Mouse (Mus musculus) forebrain, embryonic 11.5 days (tissue): ENCODE data around the gene Tmem230. TPM values are rescaled to one million over a fixed set of nuclear protein-coding genes. Genes with fewer than 3 reads are reported as not detected.

Experiments used
- ATAC-seq: fragments of 200-750 bp; cut with Nextera tagmentation; replicated peaks from 2 replicates; pipeline ENCODE4 v1.8.0; 2017; ENCODE audit warnings: moderate TSS enrichment; ENCODE audit not compliant: low FRiP score
- DNase-seq: peaks from one replicate; pipeline ENCODE4 v3.0.0-alpha.2; 2017; ENCODE audit warnings: low spot score
- H3K27ac ChIP-seq: fragments of 300-500 bp; sonication (generic); 2 replicates; pipeline ENCODE4 v1.5.1; 2014; ENCODE audit warnings: low read depth, low read length
- H3K27me3 ChIP-seq: fragments of 300-500 bp; sonication (generic); 2 replicates; pipeline ENCODE4 v1.6.1; 2014; ENCODE audit warnings: mild to moderate bottlenecking, low read length, mixed read lengths; ENCODE audit not compliant: control insufficient read depth, insufficient read depth
- H3K36me3 ChIP-seq: fragments of 300-500 bp; sonication (generic); 2 replicates; pipeline ENCODE4 v1.6.1; 2014; ENCODE audit warnings: mild to moderate bottlenecking, low read length, moderate library complexity, mixed read lengths; ENCODE audit not compliant: control insufficient read depth, insufficient read depth
- H3K4me1 ChIP-seq: fragments of 300-500 bp; sonication (generic); replicated peaks from 2 replicates; pipeline ENCODE4 v1.6.1; 2014; ENCODE audit warnings: low read length, mixed read lengths; ENCODE audit not compliant: control insufficient read depth, insufficient read depth
- H3K4me2 ChIP-seq: fragments of 300-500 bp; sonication (generic); 2 replicates; pipeline ENCODE4 v1.6.1; 2014; ENCODE audit warnings: low read depth, mild to moderate bottlenecking, low read length, moderate library complexity, mixed read lengths; ENCODE audit not compliant: severe bottlenecking
- H3K4me3 ChIP-seq: fragments of 300-500 bp; sonication (generic); 2 replicates; pipeline ENCODE4 v1.5.1; 2014; ENCODE audit warnings: low read depth, low read length
- H3K9ac ChIP-seq: fragments of 300-500 bp; sonication (generic); 2 replicates; pipeline ENCODE4 v1.6.1; 2014; ENCODE audit warnings: low read length
- H3K9me3 ChIP-seq: fragments of 300-500 bp; sonication (generic); 2 replicates; pipeline ENCODE4 v1.6.1; 2016; ENCODE audit warnings: low read length, mixed read lengths; ENCODE audit not compliant: control insufficient read depth
- WGBS: fragments of 180-500 bp; shearing (Covaris S2); extraction: QIAGEN DNeasy Blood & Tissue Kit; methylation state at CpG from one replicate; pipeline ENCODE4 v1.1.7; 2014; 5-methylcytosine and 5-hydroxymethylcytosine counted together
- polyA plus RNA-seq: library from polyadenylated mRNA; unstranded; fragments of >200 nt; fragmentation: Nextera tagmentation; extraction: Ambion mirVana; gene quantifications from 2 replicates; pipeline ENCODE4 v1.2.1, GENCODE M21; 2014

The Tmem230 gene
- polyA plus RNA-seq, 1 experiment from 2014 or later: 48.5 TPM

- Histone ChIP-seq H3K9ac (no peak overlapping the region), H3K4me1 (no peaks in the 10 kb centered on the region), H3K4me2 (no peak overlapping the region), H3K36me3 (no peaks in the 10 kb centered on the region), H3K4me3 (no peak overlapping the region), H3K9me3 (no peaks in the 10 kb centered on the region), H3K27me3 (no peaks in the 10 kb centered on the region), H3K27ac (no peak overlapping the region)
- ATAC-seq (no peak), DNase-seq (no peak)
- WGBS: 71% methylated on average over 3 of the region's 3 CpGs
Measured at GRCm38 (mm10) chr2:132232413-132232945, 15.1 kb downstream of the Tmem230 start.

- 90% methylated on average over 4 of the region's 4 CpGs for WGBS
Measured at GRCm38 (mm10) chr2:132224359-132224758, 23.2 kb downstream of the Tmem230 start.

GRCm38 (mm10) chr2:132221611-132222073 is 26.0 kb downstream of the Tmem230 start:
- 79% methylated on average over 11 of the region's 11 CpGs for WGBS
- no peak for DNase-seq
- Histone ChIP-seq H3K27ac (no peak overlapping the region), H3K9ac (no peak overlapping the region), H3K27me3 (no peaks in the 10 kb centered on the region), H3K9me3 (no peaks in the 10 kb centered on the region), H3K4me1 (no peaks in the 10 kb centered on the region), H3K4me3 (no peak overlapping the region), H3K36me3 (no peaks in the 10 kb centered on the region), H3K4me2 (no peak overlapping the region)
- no peak for ATAC-seq

More at GRCm38 (mm10) chr2:132224359-132224758, 23.2 kb downstream of the Tmem230 start:
- Histone ChIP-seq H3K4me3 (no peak overlapping the region), H3K4me1 (no peaks in the 10 kb centered on the region), H3K36me3 (no peaks in the 10 kb centered on the region), H3K27me3 (no peaks in the 10 kb centered on the region), H3K9me3 (no peaks in the 10 kb centered on the region), H3K27ac (no peak overlapping the region), H3K9ac (no peak overlapping the region), H3K4me2 (no peak overlapping the region)
- no peak for DNase-seq
- no peak for ATAC-seq

GRCm38 (mm10) chr2:132211995-132212656 is 35.5 kb downstream of the Tmem230 start:
- 77% methylated on average over 5 of the region's 5 CpGs for WGBS
- no peak overlapping the region for H3K9ac ChIP-seq
- H3K27me3 ChIP-seq: no peaks in the 10 kb centered on the region
- no peaks in the 10 kb centered on the region for H3K9me3 ChIP-seq
- H3K4me2 ChIP-seq: no peak overlapping the region
- no peaks in the 10 kb centered on the region for H3K36me3 ChIP-seq
- H3K4me3 ChIP-seq: no peak overlapping the region
- ATAC-seq (no peak), DNase-seq (no peak)
- no peaks in the 10 kb centered on the region for H3K4me1 ChIP-seq
- no peak overlapping the region for H3K27ac ChIP-seq

- no peak for DNase-seq
- H3K4me1 ChIP-seq: no peaks in the 10 kb centered on the region
- H3K9ac ChIP-seq: no peak overlapping the region
- no peaks in the 10 kb centered on the region for H3K27me3 ChIP-seq
- 88% methylated on average over 9 of the region's 9 CpGs for WGBS
- H3K9me3 ChIP-seq: no peaks in the 10 kb centered on the region
- no peak for ATAC-seq
- H3K4me2 ChIP-seq: no peak overlapping the region
- no peak overlapping the region for H3K27ac ChIP-seq
- H3K4me3 ChIP-seq: no peak overlapping the region
- H3K36me3 ChIP-seq: no peaks in the 10 kb centered on the region
Measured at GRCm38 (mm10) chr2:132210806-132211312, 36.7 kb downstream of the Tmem230 start.

GRCm38 (mm10) chr2:132208246-132208881 is 39.2 kb downstream of the Tmem230 start:
- no peak overlapping the region for H3K9ac ChIP-seq
- H3K4me3 ChIP-seq: no peak overlapping the region
- H3K27ac ChIP-seq: no peak overlapping the region
- H3K4me1 ChIP-seq: no peaks in the 10 kb centered on the region
- H3K27me3 ChIP-seq: no peaks in the 10 kb centered on the region
- ATAC-seq (no peak), DNase-seq (no peak)
- no peak overlapping the region for H3K4me2 ChIP-seq
- 81% methylated on average over 8 of the region's 8 CpGs for WGBS
- H3K9me3 ChIP-seq: no peaks in the 10 kb centered on the region
- no peaks in the 10 kb centered on the region for H3K36me3 ChIP-seq

GRCm38 (mm10) chr2:132206316-132206881 is 41.2 kb downstream of the Tmem230 start:
- Histone ChIP-seq H3K4me1 (no peaks in the 10 kb centered on the region), H3K4me3 (no peak overlapping the region), H3K4me2 (no peak overlapping the region), H3K9ac (no peak overlapping the region), H3K36me3 (no peaks in the 10 kb centered on the region), H3K27me3 (no peaks in the 10 kb centered on the region), H3K9me3 (no peaks in the 10 kb centered on the region), H3K27ac (no peak overlapping the region)
- DNase-seq (no peak), ATAC-seq (no peak)
- WGBS: 86% methylated on average over 16 of the region's 16 CpGs

- Histone ChIP-seq H3K36me3 (no peaks in the 10 kb centered on the region), H3K4me2 (no peak overlapping the region), H3K27me3 (no peaks in the 10 kb centered on the region), H3K4me1 (no peaks in the 10 kb centered on the region), H3K9me3 (no peaks in the 10 kb centered on the region), H3K4me3 (no peak overlapping the region), H3K27ac (no peak overlapping the region), H3K9ac (no peak overlapping the region)
- WGBS: 81% methylated on average over 4 of the region's 4 CpGs
- DNase-seq: no peak
- no peak for ATAC-seq
Measured at GRCm38 (mm10) chr2:132205549-132205948, 42.1 kb downstream of the Tmem230 start.
